Mouse (Mus musculus): ENCODE results near the gene Adad1.

The Adad1 gene

GRCm38 (mm10) chr3:37169283-37169682 is 106.0 kb downstream of the Adad1 start:
- DNase-seq (ENCODE audit: low spot score) = no peak

Measured in urinary bladder, postnatal 25 days (tissue).